Mouse (Mus musculus) G1E (cell line): ENCODE measurements at regions not wholly inside any gene's neighbourhood (a gene's known extent, or its start where the extent isn't known, plus 50 kb on each side); places are given as distances from the start of the nearest gene placed in this dataset.
A peak's percentile ranks its signal among the peaks of the same experiment; 100 is the strongest.

Source experiments
- CTCF ChIP-seq: IDR thresholded peaks from 2 replicates; pipeline ENCODE4 v1.5.1; 2012; ENCODE audit warnings: low read depth, low read length, inconsistent platforms, mixed read lengths
- GATA1 ChIP-seq: IDR thresholded peaks from 2 replicates; pipeline ENCODE4 v1.6.1; 2012; ENCODE audit warnings: borderline replicate concordance, low read length, inconsistent platforms, mixed read lengths

GRCm38 (mm10) chr10:46011916-46012596, 434.4 kb downstream of the Hace1 start:
- no peak for TF ChIP-seq GATA1
- peak; percentile 46 for TF ChIP-seq CTCF
